Mouse (Mus musculus): Measurements from ENCODE around the gene Nckap1l.

Gene Nckap1l

GRCm38 (mm10) chr15:103537822-103538213, 84.2 kb downstream of the Nckap1l start, which contains the start of gene Ppp1r1a:
Gene Ppp1r1a, minus strand, starts transcription at chr15:103538003.
- DNase-seq (ENCODE audit: low read depth, low spot score): no peak

- no peak for DNase-seq (ENCODE audit: low read depth, low spot score)
Observed at GRCm38 (mm10) chr15:103539259-103539658, 85.7 kb downstream of the Nckap1l start.

- DNase-seq (ENCODE audit: low read depth, low spot score): no peak
Observed at GRCm38 (mm10) chr15:103540646-103541045, 87.1 kb downstream of the Nckap1l start.

GRCm38 (mm10) chr15:103542526-103542925, 88.9 kb downstream of the Nckap1l start:
- DNase-seq (ENCODE audit: low read depth, low spot score): no peak

- DNase-seq (ENCODE audit: low read depth, low spot score): no peak
Observed at GRCm38 (mm10) chr15:103547983-103548382, 94.4 kb downstream of the Nckap1l start.
